Mouse (Mus musculus) frontal cortex, postnatal 10 days (tissue): ENCODE measurements around the gene Cyb5d2.
"Not testable (repeated sequence)": the region's sequence is repeated elsewhere in the genome, so short reads cannot be mapped to it uniquely, and the experiment has no call there.

Experiments used
- DNase-seq, 2 experiments: peaks; one replicate each; pipeline ENCODE4 v3.0.0; 2022; ENCODE audit warnings: low spot score in 2 of 2, mixed read lengths in 1 of 2

Gene Cyb5d2

GRCm38 (mm10) chr11:72772611-72773010, 23.3 kb downstream of the Cyb5d2 start:
- DNase-seq: not testable (repeated sequence)

- no peak for DNase-seq
Observed at GRCm38 (mm10) chr11:72771461-72771860, 24.5 kb downstream of the Cyb5d2 start.

GRCm38 (mm10) chr11:72770816-72771215, 25.1 kb downstream of the Cyb5d2 start:
- DNase-seq: no peak

GRCm38 (mm10) chr11:72770324-72770723, 25.6 kb downstream of the Cyb5d2 start:
- no peak for DNase-seq

GRCm38 (mm10) chr11:72769061-72769460, 26.9 kb downstream of the Cyb5d2 start:
- DNase-seq: no peak

GRCm38 (mm10) chr11:72767716-72768115, 28.2 kb downstream of the Cyb5d2 start:
- no peak for DNase-seq

- no peak for DNase-seq
Observed at GRCm38 (mm10) chr11:72764270-72764669, 31.7 kb downstream of the Cyb5d2 start.

GRCm38 (mm10) chr11:72760781-72761180, 35.2 kb downstream of the Cyb5d2 start:
- DNase-seq: no peak

GRCm38 (mm10) chr11:72759581-72759980, 36.4 kb downstream of the Cyb5d2 start:
- DNase-seq: no peak

GRCm38 (mm10) chr11:72758316-72758715, 37.6 kb downstream of the Cyb5d2 start:
- DNase-seq: no peak

GRCm38 (mm10) chr11:72751956-72752355, 44.0 kb downstream of the Cyb5d2 start:
- DNase-seq: no peak

GRCm38 (mm10) chr11:72739048-72739447, 56.9 kb downstream of the Cyb5d2 start:
- no peak for DNase-seq

GRCm38 (mm10) chr11:72737517-72737916, 58.4 kb downstream of the Cyb5d2 start:
- DNase-seq: not testable (repeated sequence)

GRCm38 (mm10) chr11:72736320-72736719, 59.6 kb downstream of the Cyb5d2 start:
- DNase-seq: no peak

GRCm38 (mm10) chr11:72735519-72735860, 60.5 kb downstream of the Cyb5d2 start:
- no peak for DNase-seq

- no peak for DNase-seq
Observed at GRCm38 (mm10) chr11:72734840-72735518, 61.0 kb downstream of the Cyb5d2 start.

- DNase-seq: no peak
Observed at GRCm38 (mm10) chr11:72733736-72734135, 62.2 kb downstream of the Cyb5d2 start.
